Mouse (Mus musculus) thymus, postnatal 4 days (tissue): ENCODE data around the gene Mars.

Experiments used
- DNase-seq: peaks from one replicate; pipeline ENCODE4 v3.0.0; 2021

The Mars gene

DNA sequence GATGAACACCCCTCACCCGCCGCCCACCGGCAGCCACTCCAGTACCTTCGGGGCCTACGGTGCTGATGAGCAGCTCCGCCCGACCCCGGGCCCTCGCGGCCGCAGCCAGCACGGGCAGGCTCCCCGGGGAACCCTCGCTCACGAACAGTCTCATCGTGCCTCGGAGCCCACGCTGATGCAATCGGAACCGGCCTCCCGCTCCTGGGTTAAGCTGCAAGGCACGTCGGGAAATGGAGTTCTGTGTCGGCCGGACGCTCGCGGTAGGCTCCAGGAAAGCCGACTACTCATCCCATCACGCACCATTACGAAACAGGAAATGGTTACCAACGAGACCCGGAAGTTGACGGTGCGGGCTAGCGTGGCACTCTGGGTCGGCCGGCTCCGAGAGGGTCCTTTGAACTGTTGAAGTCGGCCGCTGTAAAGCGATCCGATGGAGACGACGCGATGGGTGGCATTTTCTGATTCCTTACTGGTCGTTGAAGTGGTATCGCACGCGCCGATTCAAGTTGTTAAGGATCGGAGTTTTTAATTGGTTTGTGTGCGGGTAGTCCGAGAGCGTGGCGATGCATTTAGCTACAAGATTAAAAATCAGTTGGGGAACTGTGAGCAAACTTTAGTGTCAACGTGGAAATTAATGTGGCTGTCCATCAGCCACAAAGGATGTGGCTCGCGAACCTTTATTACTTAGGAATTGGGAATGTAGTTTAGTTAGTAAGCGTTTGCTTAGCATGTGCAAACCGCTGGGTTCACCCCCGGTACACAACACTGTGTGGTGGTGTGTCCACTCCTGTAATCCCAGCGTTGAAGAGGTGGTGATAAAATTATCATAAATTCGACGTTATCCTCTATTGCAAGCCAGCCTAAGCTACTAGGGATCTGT lies at the start of gene Mars:
TSS of gene Mars (minus strand) at position 311 of the 880 bp plus-strand sequence.
- peak; percentile 89 for DNase-seq

DNA sequence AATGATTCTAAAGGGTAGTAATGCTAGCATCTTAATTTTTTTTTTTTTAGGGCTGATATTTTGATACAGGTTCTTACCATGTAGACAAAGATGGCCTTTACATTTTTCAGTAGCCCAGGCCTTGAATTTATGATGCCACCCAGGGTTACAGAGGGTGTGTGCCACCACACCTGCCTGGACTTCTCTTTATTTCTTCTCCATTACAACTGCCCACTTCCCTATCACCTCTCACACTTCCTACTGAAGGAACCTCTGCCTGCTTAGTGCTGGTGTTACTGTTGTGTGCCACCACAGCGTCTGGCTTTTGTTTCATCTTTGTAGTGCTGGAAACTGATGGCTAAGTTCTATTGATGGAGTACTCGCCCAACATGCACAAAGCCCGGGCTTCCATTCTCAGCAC lies 49.1 kb upstream of the Mars start:
- DNase-seq, result no peak

DNA sequence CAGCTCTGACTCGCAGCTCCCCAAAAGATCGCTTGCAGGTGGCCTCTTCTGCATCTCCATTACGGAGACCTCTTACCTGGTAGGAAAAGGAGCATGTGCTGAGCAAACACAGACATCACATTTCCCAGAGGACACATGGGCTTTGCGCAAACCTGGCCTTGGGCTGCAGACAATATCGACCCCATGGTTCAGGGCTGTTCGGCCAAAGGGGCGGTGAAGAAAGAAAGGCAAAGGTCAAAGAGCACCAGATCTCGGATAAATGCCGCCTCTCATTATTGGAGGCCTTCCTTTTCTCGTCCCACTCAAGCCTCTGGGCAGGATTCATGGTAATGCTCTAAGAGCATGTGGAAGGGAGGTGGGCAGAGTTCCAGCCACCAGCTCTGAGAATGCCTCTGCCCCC lies 43.8 kb upstream of the Mars start:
- DNase-seq, result no peak

DNA sequence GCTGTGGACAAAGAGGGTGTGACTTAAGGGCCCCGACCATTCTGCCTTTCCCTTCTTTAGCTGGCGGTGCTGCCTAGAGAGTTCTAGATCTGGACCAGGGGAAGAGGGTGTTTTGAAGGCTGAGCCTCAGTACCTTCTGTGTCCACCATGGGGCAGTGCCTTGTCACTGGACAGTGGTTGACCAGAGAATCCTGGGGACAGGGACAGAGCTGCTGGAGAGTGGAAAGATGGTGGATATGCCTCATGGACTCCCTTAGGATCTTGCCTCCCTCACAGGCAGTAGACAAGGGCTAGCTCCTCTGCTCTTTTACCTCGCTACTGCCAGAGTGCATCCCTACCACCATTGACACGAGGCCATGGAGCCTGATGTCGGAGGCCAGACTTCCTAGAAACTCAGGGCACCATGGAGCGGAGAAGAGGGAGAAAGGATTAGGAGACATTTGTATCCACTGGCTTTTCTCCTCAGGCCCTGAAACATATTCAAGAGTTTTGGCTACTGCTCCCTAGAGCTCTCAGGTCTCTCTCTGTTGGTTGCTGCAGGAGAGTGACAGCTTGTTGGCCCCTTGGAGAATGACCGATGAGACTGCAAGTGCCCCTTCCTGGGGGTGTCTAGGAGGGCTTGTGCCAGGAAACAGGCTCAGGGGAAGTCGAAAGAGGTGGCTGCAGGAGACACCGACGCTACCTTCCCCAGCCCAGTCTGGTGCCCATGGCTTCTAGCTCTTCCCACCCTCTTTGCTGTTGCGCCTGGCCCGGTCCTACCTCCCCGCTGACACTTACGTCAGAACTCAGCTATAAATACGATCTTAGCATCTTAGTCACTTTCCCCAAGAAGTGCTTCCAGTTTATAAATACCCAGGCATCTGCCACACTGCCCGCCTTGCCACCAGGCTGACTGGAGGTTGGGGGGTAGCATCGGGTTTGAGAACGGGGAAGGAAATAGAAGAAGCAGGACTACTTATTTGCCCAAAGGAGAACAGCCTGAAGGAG lies 42.6 kb upstream of the Mars start, which contains the start of gene Inhbe:
TSS of gene Inhbe (minus strand) at position 503 of the 987 bp plus-strand sequence.
- no peak for DNase-seq

DNA sequence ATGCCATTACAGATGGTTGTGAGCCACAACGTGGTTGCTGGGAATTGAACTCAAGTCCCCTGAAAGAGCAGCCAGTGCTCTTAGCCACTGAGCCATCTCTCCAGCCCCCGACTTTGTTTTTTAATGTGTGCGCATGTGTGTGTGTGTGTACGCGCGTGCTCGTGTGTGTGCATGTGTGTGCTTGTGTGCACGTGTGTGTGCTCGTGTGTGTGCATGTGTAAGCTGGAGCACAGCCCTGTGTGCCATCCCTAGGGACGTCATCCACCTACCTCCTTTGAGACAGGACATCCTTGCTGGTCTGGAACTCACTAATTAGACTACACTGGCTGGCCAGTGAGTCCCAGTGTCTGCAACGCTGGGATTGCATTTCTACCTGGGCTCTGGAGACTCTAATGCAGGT lies 41.2 kb upstream of the Mars start:
- DNase-seq, result no peak

DNA sequence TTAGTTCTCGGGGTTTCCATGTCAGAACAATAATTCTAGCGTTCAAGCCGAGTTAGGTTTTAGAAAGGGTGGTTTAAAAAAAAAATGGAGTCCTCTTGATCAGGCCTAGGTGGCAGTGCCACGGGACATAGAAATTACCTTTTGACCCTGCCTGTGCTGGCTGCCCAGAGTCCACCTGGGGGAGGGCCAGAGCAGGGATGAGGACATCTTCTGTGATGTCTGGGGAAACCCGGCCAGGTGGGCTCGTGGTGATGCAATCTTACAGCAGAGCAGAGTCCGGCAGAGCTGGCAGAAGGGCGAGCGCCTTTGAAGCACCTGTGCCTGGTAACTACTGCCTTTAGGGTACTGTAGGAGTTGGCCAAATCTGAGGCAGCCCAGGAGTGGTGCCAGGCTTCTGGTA lies 40.6 kb upstream of the Mars start:
- DNase-seq, result no peak

DNA sequence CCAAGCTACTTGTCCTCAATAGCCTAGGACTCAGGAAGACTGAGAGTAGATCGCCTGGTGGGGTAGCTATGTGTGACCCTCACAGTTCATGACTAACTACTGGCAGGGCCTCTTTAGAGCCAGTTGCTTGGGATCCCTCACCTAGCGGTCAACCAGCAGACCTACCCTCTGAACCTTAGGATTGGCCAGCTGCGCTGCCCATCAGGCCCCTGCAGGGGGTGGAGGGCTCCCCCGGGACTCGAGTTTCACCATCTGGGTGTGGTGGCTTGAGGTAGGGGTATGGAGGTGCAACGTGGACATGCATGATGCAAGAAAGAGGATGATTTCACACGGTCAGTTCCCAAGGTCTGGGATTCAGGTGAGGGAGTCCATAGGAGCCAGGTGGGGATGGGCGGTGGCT lies 40.1 kb upstream of the Mars start:
- no peak for DNase-seq

DNA sequence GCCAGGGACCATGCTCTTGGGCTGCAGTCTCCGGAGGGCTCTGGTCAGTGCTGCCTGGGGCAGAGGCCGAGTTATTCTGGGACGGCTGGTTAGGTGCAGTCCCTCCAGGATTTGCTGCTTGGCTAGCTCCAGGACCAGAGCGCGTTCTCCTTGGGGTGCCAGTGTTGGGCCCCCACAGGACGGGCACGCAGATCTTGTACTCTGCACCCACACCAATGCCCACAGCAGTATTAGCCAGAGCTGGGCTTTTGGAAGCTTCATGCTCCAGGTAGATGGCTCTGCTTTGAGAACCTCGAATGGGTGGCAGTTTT lies 39.7 kb upstream of the Mars start:
- no peak for DNase-seq

DNA sequence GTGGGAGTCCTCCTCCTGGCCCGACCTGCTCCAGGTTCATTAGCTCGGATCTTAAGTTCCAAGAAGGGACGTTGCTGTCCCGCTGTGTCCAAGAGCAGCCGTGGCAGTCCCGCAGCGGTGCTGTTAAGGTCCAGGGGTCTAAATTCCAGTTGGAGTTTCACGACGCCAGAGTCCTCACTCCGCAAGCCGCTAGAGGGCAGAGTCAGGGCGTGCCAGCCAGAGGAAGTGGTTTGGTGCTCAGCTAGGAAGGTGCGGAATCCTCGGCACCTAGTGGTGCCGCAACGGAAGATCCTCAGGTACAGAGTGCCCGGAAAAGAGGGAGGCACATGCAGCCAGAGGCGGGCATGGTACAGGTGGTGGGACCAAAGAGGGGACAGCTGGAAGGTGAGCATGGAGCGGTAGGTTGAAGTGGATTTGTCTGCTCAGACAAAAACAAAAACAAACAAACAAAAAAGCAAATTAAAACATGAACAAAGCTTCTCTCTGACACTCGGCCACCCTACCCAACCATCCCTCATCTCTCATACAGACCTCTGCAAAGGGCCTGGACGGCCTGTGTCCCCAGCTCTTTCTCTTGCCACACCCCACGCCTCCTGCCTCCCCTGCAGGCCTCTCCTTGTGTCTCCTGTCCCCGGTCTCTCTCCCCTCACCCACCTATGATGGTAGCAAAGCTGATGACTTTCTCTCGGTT lies 39.2 kb upstream of the Mars start:
- peak; percentile 89 for DNase-seq

DNA sequence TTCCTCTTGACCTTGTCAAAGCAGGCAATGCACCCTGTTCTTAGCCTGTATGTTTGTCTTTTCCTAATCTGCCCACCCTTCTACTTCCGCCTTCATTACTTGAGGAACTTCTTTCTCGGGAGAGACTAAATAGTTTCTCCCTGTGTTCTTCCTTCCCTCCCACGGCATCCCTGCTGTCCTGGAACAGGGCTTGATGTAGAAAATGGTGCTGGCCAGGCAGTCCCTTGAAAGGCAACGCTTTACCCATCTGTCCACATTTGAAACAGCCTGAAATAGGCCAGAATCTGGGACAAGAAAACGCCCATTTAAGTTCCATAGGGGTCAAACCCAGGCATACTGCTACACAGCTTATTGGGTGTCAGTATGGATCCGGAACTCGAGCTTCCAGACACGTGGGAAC lies 38.2 kb upstream of the Mars start:
- DNase-seq, result no peak

DNA sequence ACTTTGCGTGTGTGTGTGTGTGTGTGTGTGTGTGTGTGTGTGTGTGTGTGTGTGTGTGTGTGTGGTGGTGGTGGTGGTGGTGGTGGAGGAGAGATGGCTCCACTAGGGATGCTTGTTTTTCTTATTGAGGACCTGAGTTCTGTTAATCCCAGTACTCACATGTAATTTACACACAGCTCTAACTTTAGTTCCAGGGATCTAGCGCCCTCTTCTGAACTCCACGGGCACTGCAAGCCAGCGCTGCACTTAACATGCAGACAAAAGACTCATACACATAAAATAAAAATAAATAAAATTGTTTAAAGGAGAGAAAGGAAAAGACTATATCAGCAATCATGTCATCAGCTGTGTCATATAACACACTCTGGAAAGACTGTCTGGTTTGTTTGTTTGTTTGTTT lies 37.4 kb upstream of the Mars start:
- peak; percentile 70 for DNase-seq

DNA sequence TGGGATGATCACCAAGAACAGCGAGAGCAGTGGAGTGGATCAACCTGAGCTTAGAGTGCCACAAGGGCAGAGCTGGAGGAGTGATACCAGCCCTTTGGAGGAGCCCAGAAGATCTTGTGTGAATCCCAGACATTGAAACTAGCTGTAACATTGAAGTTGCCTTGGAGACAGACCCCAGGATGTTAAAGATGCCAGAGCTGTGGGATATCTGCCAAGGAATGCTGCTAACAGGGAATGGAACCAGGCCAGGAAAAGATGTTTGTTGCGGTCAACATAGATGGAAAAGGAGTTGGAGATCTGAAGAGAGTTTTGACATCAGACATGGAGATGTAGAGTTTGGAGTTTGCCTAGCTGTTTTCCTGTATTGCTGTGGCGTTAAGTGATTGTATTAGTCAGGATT lies 34.6 kb upstream of the Mars start:
- no peak for DNase-seq

DNA sequence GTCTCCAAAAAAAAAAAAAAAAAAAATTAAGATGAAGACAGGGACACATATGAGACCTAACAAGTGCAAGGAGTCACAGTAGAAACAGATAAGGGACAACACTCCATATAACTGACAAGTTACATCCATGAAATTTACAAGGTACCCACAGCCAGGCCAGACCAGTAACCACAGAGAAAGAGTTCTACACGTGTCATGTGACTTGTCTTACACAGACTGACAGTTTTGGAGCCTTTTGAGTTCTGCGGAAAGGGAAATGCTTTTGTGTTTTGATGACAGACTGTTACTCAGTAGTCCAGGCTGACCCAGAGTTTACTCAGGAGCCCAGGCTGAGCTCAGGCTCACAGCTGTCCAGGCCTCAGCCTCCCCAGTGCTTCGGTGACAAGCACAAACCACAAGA lies 31.4 kb upstream of the Mars start:
- DNase-seq, result no peak

DNA sequence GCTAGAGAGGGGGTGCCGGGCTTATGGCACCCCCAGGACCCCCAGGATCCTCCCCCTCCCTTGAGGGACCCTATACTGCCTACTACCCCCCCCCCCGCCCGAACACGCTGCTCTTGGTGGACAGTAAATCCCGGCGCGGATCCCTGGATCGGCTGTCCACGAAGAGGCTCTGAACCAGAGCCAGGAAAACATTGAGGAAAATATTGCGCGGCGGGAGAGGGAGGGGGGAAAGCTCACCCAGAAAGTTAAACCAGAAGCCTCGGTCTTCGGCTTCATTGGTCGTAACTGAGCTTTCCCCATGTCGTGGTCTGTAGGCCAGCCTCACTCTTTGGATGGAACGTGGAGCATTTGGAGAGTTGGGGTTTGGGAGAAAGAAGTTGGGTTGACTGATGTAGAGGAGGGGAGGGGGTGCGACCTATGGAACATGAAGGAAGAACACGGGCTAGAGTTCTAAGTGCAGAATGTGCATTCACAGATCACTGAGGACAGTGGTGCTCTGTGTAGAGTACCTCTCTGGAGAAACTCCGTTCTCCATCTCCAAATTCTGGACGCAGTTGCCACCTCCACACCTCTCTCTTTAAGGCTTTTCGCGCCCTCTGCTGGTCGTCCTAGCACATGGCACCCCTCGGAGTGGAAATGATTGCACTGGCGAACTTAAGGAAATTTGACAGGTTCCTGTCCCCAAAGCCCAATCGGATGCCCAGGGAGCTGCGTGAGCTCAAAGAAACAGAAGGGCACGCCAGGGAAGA lies 30.5 kb upstream of the Mars start, which contains the start of gene Gli1:
TSS of gene Gli1 (minus strand) at position 84 of the 749 bp plus-strand sequence.
- DNase-seq, result peak; percentile 92

DNA sequence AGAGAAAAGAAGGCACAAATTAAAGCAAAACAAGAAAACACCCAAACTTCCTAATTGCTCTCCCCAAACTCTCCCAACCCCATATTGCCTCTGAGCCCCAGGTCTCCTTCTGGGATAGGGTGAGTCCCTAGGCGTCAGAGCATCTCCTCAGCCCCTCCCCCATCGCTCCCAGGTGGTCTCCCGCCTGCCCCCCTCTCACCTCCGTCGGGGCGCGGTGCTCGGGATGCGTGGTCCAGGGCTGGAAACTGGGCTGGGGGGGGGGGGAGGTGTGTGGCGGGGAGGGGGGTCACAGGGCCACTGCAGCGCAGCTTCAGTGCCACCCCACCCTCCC lies 29.7 kb upstream of the Mars start:
- no peak for DNase-seq

DNA sequence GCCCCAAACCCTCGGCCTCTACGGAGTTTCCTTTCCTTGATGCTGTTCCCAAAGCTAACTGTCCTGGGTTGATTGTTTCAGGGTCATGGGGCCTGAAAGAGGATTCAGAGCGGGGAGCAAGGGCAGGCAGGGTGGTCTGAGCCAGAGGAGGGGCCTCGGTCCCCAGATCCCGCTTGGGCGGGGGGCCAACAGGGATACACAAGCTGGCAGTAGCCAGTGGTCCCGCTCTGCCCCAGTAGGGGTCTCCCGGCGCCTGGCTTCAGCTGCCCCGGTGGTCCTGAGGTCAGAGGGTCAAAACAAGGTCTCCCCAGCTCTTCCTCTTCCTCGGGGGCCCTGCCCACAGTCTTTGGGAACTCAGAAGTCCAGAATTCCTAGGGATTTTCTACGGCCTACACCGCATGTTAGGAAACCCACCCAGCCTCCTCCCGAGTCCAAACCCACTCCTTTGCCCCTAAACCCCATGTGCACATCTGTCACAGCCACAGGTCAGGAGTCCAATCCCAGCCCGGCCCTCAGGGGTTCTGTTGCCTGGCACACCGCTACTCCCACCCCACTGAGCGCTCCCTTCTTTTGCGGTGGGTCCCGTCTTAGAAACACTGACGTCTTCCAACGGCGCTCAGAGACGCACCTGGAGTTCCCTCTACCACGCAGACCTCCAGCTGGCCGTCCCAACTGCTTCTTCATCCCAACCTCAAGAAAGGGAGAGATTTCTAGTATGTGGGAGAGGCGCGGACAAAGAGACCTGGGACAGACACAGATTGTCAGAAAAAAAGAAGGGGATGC lies 29.2 kb upstream of the Mars start:
- DNase-seq, result no peak

DNA sequence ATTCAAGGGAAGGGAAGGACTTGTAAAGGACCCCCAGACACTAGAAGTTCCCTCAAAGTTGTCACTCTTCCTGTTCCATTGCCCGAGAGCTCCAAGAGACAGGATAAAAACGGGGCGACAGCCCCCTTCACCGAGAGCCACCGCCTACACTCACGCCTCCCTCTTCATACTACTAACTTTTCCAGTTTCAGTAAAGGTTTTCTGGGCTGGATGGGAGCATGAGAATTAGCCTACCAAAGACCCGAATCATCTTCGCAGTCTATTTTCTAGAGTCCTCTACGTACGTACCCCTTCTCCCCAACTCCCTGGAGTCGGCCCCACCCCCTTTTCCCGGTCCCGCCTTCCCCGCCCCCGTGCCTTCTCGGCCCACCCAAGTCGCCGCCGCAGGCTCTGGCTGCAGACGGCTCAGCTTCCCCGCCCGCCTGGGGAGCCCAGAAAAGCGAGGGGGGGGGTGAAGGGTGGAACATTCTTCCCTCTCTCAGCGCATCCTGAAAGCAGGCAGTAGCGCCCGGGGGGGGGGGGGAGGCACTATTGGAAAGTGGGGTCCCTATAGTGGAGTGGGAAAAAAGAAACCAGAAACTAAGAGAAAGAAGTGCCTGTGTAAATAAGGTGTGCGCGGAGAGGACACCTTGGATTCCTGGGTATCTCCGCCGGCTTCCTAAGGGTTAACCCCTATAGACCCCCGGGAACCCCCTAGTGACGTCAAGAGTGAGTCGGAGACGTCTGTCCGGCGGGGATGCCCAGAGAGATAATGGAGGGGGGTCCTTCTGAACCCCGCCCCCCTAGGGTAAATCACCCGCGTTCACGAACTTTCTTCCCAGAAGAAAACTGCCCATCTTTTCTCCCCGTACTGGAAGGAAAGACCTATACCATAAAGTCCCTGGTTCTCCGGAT lies 28.3 kb upstream of the Mars start:
- no peak for DNase-seq

DNA sequence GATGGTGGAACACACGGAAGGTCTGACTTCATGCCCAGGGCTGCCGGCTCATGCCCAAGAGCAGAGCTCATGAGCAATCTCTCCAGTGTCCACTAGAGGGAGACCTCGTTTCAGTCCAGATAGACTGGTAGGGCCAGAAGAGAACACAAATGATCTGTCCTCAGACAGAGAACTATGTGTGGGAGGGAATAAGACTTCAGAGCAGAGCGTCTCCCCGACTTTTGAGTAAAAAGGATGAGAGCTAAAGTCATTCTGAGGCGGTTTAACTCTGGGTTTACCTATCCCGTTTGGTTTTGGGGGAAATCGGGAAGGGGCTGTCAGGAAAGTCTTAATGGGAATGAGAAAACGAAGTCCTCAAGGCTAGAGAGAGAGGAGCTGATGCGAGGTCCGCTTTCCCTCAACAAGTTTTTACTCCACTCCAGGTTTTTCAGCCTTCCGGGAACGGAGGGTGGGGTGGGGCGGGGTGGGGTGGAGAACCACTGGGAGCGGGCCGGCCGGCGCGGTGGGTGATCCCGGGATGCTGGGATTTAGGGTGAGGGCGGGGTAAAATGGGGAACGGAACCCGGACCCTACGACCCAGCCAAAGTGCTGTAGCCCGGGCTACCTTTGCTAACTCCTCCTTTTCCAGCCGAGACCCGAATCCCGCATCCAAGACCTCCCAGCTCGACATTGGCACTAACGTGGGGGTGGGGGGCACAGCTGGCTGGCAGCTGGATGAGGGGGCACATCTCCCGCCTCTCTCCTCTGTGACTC lies 27.5 kb upstream of the Mars start:
- peak; percentile 88 for DNase-seq

DNA sequence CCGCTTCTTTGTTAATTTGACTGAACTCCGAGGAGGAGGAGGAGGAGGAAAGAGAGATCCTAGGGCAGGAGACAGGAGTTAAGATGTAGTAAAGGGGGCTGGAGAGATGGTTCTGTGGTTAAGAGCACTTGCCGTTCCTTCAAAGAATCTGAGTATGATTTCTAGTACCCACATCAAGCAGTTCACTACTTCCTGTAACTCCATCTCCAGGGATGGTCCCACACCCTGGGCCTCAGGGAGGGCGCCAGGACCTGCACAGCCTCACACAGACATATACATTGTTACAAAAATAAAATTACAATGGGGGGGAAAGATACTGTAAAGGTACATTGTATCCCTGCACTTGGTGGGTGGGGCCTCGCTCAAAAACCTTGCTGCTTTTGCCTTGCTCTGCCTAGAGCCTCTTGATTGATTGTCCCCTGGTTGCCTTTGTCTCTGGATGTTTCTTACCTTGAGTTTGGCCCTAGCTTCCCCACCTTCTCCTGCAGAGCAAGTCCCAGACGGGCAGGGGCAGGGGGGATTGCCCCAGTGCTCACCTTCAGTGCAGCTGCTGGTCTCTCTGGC lies 26.0 kb upstream of the Mars start:
- no peak for DNase-seq

DNA sequence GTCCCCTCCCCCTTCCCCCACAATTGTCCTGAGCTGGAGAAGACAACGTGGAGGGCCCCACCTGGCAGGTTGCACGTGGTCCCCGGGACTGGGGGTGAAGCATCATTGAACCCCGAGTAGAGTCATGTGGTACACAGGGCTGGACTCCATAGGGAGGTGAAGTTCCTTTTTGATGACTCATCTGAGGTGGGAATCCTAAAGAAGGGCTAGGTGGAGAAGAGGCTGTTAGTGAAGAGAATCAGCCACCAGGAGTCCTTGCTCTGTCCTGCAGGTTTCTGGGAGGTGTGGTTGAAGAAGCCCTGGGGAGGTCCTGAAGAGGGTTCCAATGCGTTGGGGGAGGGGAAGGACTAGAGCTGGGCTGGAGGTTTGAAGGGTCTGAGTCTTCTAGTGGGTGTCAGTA lies 25.4 kb upstream of the Mars start:
- no peak for DNase-seq
